Mouse (Mus musculus) left cerebral cortex, postnatal 10 days (tissue): Measurements from ENCODE around the gene Lhfpl2. TPM values are rescaled to one million over a fixed set of nuclear protein-coding genes. Genes with fewer than 3 reads are reported as not detected.
A peak's percentile ranks its signal among the peaks of the same experiment; 100 is the strongest.

Source experiments
- DNase-seq, 2 experiments: peaks; one replicate each; pipeline ENCODE4 v3.0.0; 2021 to 2022; ENCODE audit warnings: low spot score in 2 of 2, mixed read lengths in 1 of 2; ENCODE audit errors: extremely low spot score in 1 of 2
- intact Hi-C: fragments of 180-260 bp; cut with DNase I; formaldehyde crosslinking; loops from one replicate; pipeline ENCODE4 v1.15.1; 2025
- total RNA-seq, 2 experiments: library from RNA; stranded (reverse); gene quantifications; 2 replicates each; pipeline ENCODE4 v1.2.3; 2021

Gene Lhfpl2
- total RNA-seq, 2 experiments from 2014 or later: 21.2 to 30.3 TPM

GRCm38 (mm10) chr13:94183372-94184021, 125.9 kb downstream of the Lhfpl2 start:
- intact Hi-C loops: no loop called here

GRCm38 (mm10) chr13:94184726-94185456, 127.3 kb downstream of the Lhfpl2 start:
- intact Hi-C loops: no loop called here
- peak in 1 of 2 experiments; percentile 6 for DNase-seq

More at GRCm38 (mm10) chr13:94183372-94184021, 125.9 kb downstream of the Lhfpl2 start:
- DNase-seq: peak in 1 of 2 experiments; percentile 16

- peak in 1 of 2 experiments; percentile 14 for DNase-seq
- intact Hi-C loops: no loop called here
Measured at GRCm38 (mm10) chr13:94185631-94186030, 128.0 kb downstream of the Lhfpl2 start.

- DNase-seq: peak in 1 of 2 experiments; percentile 12
- intact Hi-C loops: no loop called here
Measured at GRCm38 (mm10) chr13:94188200-94189086, 130.8 kb downstream of the Lhfpl2 start.

- intact Hi-C loops: no loop called here
- peak in 1 of 2 experiments; percentile 14 for DNase-seq
Measured at GRCm38 (mm10) chr13:94190386-94190785, 132.8 kb downstream of the Lhfpl2 start.

- intact Hi-C loops: no loop called here
- no peak for DNase-seq
Measured at GRCm38 (mm10) chr13:94193227-94193626, 135.6 kb downstream of the Lhfpl2 start.

- intact Hi-C loops: no loop called here
- DNase-seq: peak in 1 of 2 experiments; percentile 8
Measured at GRCm38 (mm10) chr13:94198616-94199015, 141.0 kb downstream of the Lhfpl2 start.

- DNase-seq: peak in 1 of 2 experiments; percentile 6
Measured at GRCm38 (mm10) chr13:94199829-94200228, 142.2 kb downstream of the Lhfpl2 start.

GRCm38 (mm10) chr13:94205234-94205633, 147.6 kb downstream of the Lhfpl2 start:
- DNase-seq: peak in 1 of 2 experiments; percentile 60
- intact Hi-C loops: loop anchor here (10.0 kb wide), 1 partner anchor 410 kb away; no protein-coding TSS in a partner anchor

More at GRCm38 (mm10) chr13:94199829-94200228, 142.2 kb downstream of the Lhfpl2 start:
- intact Hi-C loops: loop anchor here (10.0 kb wide), 1 partner anchor 405 kb away; no protein-coding TSS in a partner anchor

GRCm38 (mm10) chr13:94207973-94208372, 150.4 kb downstream of the Lhfpl2 start:
- intact Hi-C loops: loop anchor here (10.0 kb wide), 1 partner anchor 413 kb away; no protein-coding TSS in a partner anchor
- DNase-seq: no peak

GRCm38 (mm10) chr13:94208892-94209291, 151.3 kb downstream of the Lhfpl2 start:
- intact Hi-C loops: loop anchor here (10.0 kb wide), 1 partner anchor 414 kb away; no protein-coding TSS in a partner anchor
- no peak for DNase-seq

GRCm38 (mm10) chr13:94211236-94212119, 153.9 kb downstream of the Lhfpl2 start:
- intact Hi-C loops: no loop called here
- DNase-seq: no peak

- no peak for DNase-seq
- intact Hi-C loops: no loop called here
Measured at GRCm38 (mm10) chr13:94212179-94212578, 154.6 kb downstream of the Lhfpl2 start.

GRCm38 (mm10) chr13:94212716-94213115, 155.1 kb downstream of the Lhfpl2 start:
- intact Hi-C loops: no loop called here
- DNase-seq: no peak

- DNase-seq: no peak
- intact Hi-C loops: no loop called here
Measured at GRCm38 (mm10) chr13:94223609-94224008, 166.0 kb downstream of the Lhfpl2 start.

GRCm38 (mm10) chr13:94224717-94225705, 167.4 kb downstream of the Lhfpl2 start:
- intact Hi-C loops: no loop called here
- DNase-seq: no peak

- DNase-seq: no peak
- intact Hi-C loops: no loop called here
Measured at GRCm38 (mm10) chr13:94231871-94232270, 174.3 kb downstream of the Lhfpl2 start.
